Mouse (Mus musculus) c-Kit-positive CD71-positive TER-119-positive erythroid progenitor cells, embryonic 14.5 days (primary cell): ENCODE measurements around the gene Cfap299.

ENCODE experiments used
- DNase-seq: peaks from one replicate; pipeline ENCODE4 v3.0.0-alpha.2; 2013; ENCODE audit warnings: low spot score

Cfap299 gene

GRCm38 (mm10) chr5:98376799-98377090, 47.6 kb downstream of the Cfap299 start:
- no peak for DNase-seq

GRCm38 (mm10) chr5:98380360-98380759, 51.3 kb downstream of the Cfap299 start:
- DNase-seq = no peak

GRCm38 (mm10) chr5:98387054-98387453, 58.0 kb downstream of the Cfap299 start:
- no peak for DNase-seq

- no peak for DNase-seq
These were observed 73.1 kb downstream of the Cfap299 start for GRCm38 (mm10) chr5:98402165-98402564.

DNA sequence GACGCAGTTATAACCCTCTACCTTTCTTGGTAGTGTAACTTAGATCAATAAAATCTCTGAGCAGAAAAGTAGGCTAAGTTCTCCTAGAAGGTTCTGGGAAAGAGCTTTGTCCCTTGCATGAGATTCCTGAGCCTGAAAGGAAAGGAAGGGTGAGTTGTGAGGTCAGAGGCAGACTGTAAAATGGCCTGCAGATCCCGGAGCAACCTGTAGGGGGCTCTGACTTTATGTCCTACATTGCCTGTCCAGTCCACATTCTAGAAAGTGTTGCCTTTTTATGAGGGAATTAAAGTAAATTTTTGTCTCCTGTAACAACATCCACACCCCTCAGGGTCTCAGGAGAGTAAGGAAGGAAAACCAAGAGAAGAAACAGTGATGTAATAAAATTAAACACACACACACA, 81.0 kb downstream of the Cfap299 start:
- no peak for DNase-seq

GRCm38 (mm10) chr5:98416385-98417145, 87.5 kb downstream of the Cfap299 start:
- no peak for DNase-seq

- DNase-seq = no peak
These were observed 95.9 kb downstream of the Cfap299 start for GRCm38 (mm10) chr5:98424965-98425364.

GRCm38 (mm10) chr5:98426112-98426511, 97.0 kb downstream of the Cfap299 start:
- DNase-seq = no peak

- DNase-seq = no peak
These were observed 101.0 kb downstream of the Cfap299 start for GRCm38 (mm10) chr5:98430060-98430459.

DNA sequence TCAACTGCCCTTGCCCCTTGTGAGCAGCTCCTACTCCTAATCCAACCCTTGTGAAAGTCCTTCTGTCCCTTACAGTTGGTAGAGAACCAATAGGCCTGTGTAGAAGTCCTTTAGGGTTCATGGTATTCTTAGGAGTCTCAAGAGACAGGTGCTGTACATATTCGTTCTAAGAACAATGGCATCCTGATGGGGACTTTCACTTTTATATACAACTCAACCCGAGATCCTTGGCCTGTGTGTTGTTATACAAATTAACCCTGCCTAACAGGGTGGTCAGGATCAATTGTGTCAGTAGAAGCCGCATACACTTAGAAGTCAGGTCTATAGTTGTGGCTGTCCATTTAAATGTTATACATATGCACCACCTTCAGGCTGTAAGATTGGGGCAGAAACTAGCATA, 109.6 kb downstream of the Cfap299 start:
- DNase-seq = no peak

DNA sequence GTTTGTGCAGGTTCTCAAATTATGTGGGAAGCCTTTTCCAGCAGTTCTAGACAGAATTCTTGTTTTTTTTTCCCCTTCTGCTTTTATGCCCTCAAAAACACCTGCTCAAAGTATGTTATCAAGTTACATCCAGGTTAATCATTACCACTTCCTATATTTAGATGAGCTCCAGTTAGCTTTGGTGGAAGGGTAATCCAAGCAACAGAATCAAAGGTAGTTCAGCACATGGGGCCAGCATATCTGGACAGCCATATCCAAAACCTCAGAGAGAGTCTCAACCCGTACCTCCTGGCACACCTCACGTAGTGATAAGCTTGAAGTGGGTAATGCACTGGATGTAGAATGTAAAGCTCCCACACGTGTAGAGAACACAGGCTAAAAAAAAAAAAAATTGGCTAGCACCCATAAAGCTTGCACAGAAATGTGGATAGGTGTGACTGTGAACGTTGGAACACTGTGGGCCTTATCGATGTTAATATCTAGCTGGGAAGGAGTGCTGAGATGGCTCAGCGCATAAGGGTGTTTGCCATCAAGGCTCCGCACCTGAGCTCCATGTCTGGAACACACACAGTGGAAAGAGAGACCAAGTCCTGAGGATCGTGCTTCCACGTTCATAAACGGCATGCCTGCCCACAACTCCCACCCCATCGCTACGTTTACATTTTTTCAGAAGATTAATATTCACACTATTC, 117.8 kb downstream of the Cfap299 start:
- DNase-seq = no peak

DNA sequence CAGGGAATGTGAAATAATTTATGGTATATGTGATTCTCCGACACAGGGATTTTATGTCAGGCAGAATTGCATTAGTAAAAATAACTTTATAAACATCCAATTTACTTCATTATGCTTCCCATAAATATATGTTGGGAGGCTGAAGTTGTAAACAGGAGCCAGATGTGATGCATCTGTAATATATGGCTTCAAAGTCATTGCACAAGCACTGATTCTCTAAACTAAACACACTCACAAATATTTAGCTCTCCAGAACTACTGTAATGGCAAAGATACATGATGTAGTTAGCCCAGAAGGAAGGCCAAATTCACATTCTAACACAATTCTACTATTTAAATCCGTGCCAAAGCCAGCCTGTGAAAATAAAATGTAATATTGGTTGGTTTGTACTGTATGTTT, 120.8 kb downstream of the Cfap299 start:
- DNase-seq = no peak

DNA sequence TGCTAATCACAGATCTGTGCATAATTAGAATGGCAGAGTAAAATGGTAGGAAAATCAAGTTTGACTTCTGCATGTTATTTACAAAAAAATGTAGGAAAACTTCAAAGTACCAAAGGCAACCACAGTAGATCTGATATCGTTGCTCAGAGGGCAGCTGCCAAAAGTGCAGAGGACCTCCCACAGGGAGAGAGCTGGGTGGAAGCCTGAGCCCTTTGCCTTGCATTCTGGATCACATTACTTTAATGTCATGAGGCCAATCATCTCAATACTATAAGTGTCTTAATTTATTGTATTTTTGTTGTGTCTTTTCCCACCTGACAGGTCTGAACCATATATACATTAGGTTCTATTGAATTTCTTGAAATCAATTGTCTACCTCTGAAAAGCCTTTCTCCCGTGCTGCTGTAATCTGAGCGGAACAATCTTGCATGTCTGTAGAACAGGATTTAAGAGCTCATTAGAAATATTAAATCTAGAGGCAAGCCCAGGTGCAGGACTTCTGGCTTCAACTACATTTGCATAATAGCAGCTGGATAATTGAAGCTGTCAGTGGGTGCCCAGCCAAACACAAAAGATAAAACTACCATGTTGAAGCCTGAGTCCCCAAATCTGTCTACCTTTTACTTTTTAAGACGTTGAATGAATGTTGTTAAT, 137.9 kb downstream of the Cfap299 start:
- no peak for DNase-seq

DNA sequence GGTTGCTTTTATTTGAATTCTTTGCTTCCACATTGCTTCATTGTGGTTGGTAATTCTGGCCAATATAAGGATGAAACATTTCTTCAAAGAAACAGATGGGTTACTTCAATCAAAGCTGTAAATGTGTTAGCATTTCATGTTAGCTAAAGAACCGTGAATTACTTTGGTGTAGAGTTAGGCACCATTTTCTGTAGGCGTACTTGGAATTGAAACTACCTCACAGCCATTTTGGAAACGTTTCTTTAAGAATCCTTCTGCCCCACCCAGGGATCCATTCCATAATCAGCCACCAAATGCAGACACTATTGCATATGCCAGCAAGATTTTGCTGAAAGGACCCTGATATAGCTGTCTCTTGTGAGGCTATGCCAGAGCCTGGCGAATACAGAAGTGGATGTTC, 140.9 kb downstream of the Cfap299 start:
- DNase-seq = no peak

DNA sequence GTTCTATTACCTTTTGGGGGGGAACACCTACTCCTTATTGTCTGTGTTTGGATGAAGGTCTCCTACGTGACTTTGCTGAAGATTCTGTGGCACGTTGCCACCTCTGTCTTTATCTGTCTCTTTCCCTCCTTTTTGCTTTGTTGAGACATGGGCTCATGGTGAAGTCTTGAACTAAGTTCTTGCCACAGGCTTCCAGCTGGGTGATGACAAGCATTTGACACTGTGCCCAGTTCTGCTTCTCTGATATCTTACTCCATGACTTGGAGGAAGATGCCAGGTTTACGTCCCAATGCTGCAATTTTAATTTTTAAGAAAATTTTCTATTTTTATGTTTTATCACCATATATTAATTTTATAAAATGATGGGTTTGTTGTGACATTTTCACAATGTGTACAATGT, 147.4 kb downstream of the Cfap299 start:
- no peak for DNase-seq

GRCm38 (mm10) chr5:98477261-98477660, 148.2 kb downstream of the Cfap299 start:
- DNase-seq = no peak

- DNase-seq = no peak
These were observed 154.4 kb downstream of the Cfap299 start for GRCm38 (mm10) chr5:98483507-98483906.

DNA sequence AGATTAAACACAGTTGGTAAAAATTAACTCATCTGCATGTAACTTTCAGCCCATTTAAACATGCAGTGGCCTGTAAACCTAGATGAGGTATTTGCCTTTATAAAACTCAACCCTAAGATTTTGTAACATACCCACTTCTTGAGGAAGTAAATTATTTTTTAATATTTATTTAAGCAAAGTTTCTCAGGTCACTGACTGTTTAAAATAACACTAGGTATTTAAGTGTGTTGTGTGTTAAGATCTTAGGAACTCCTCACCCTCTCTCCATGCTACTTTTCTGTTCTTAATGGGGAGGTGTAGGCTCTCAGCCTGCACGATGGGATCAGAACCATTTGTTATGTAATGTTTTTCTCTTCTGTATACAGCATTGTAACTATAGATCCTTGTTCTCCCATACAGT, 156.1 kb downstream of the Cfap299 start:
- DNase-seq = no peak

DNA sequence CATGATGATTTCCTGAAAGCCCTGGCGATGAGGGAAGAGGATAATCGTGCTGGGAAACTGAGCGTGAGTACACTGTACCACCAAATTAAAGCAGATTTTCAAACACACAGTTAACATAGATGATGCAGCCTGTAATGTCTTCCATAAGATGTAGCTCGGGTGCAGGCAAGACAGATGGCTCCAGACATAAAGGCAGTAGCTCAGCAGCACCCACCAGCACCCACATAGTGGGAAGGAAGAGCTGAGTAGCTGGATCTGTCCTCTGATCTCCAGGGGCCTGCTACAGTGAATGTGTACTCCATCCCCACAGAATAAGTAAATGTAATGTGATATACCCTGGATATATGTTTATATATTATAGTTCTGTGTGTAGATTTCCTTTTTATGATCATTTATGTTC, 169.2 kb downstream of the Cfap299 start:
- DNase-seq = no peak

- no peak for DNase-seq
These were observed 187.1 kb downstream of the Cfap299 start for GRCm38 (mm10) chr5:98516214-98516613.

DNA sequence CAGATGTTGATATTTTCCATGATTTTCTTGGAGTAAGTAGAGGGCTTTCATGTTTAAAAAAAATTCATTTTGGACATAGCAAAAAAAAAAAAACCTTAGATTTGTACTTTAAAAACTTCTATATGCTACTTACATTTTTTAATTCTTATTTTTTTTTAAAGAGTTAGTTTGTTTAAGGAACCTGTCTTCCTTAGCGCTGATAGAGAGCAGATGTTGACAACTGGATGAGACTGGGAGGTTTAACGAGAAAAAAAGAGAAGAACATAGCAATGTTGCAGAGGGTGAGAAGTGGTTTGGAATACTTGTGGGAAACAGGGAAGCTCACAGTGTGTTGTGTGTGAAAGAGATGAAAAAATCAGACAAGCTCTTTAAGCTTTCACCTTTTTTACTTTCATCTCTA, 191.0 kb downstream of the Cfap299 start:
- no peak for DNase-seq

- no peak for DNase-seq
These were observed 193.3 kb downstream of the Cfap299 start for GRCm38 (mm10) chr5:98522270-98522977.

- no peak for DNase-seq
These were observed 193.9 kb downstream of the Cfap299 start for GRCm38 (mm10) chr5:98523050-98523449.
